In genomic region chr5:149204822-149205221, GRCm38 (mm10) we compare ENCODE assay signal across 16 mouse cellular contexts.
"Had no signal": no experiment of that assay in that cellular context is flagged by ENCODE, and none has a peak within 500 bp of the region (broad histone marks: within the 10 kb centered on the region; RNA-seq: fewer than 3 reads in every experiment).

No protein-coding gene starts in this region.

- H3K9ac ChIP-seq: limb, embryonic 15.5 days; lung, embryonic 14.5 days; neural tube, embryonic 15.5 days had no signal

- H3K27ac ChIP-seq: kidney, postnatal 0 days; limb, embryonic 15.5 days; neural tube, embryonic 15.5 days had no signal

- DNase-seq: kidney, adult 11 months; kidney, adult 9 months; kidney, postnatal 36 days; left cerebral cortex, postnatal 4 days; lung, embryonic 14.5 days; lung, postnatal 10 days; lung, postnatal 4 days; midbrain, embryonic 14.5 days; right cerebral cortex, adult 18-20 months; thymus, adult 2 months; thymus, postnatal 25 days had no signal

- H3K4me3 ChIP-seq: limb, embryonic 15.5 days; midbrain, embryonic 10.5 days; myocyte; neural tube, embryonic 15.5 days had no signal

- H3K4me2 ChIP-seq: limb, embryonic 15.5 days; lung, embryonic 14.5 days; neural tube, embryonic 15.5 days had no signal

- H3K9me3 ChIP-seq: limb, embryonic 15.5 days; midbrain, embryonic 10.5 days; neural tube, embryonic 15.5 days had no signal

- H3K27me3 ChIP-seq: limb, embryonic 15.5 days; neural tube, embryonic 15.5 days had no signal
